Mouse (Mus musculus) MEL (cell line): ENCODE results near the gene Rnf220. TPM values are rescaled to one million over a fixed set of nuclear protein-coding genes. Genes with fewer than 3 reads are reported as not detected.

Experiments
- DNase-seq: peaks from one replicate; pipeline ENCODE4 v3.0.0; 2011; ENCODE audit warnings: low read depth, low spot score
- H3K27ac ChIP-seq: 2 replicates; pipeline ENCODE4 v1.5.1; 2012; ENCODE audit warnings: low read depth, mild to moderate bottlenecking, control low read depth, low read length, moderate library complexity; ENCODE audit not compliant: control insufficient read depth
- H3K27me3 ChIP-seq, 2 experiments: fragments of 150-350 bp in 1 of 2; sonication (generic) in 1 of 2; 2 replicates each; pipeline ENCODE4 v1.6.1; 2012; ENCODE audit warnings: low read length in 2 of 2, mild to moderate bottlenecking in 2 of 2, improper control_type of control experiment in 1 of 2, moderate library complexity in 1 of 2; ENCODE audit not compliant: insufficient read depth in 2 of 2, control insufficient read depth in 1 of 2
- H3K36me3 ChIP-seq, 2 experiments: 2 replicates each; pipeline ENCODE4 v1.6.1; 2012 to 2014; ENCODE audit warnings: low read length in 2 of 2, improper control_type of control experiment in 1 of 2, inconsistent platforms in 1 of 2, mild to moderate bottlenecking in 1 of 2; ENCODE audit not compliant: insufficient read depth in 2 of 2, control insufficient read depth in 1 of 2
- H3K4me1 ChIP-seq, 2 experiments: fragments of 150-350 bp in 1 of 2; sonication (generic) in 1 of 2; 2 replicates each; pipeline ENCODE4 v1.6.1; 2012; ENCODE audit warnings: low read length in 2 of 2, improper control_type of control experiment in 1 of 2, mild to moderate bottlenecking in 1 of 2; ENCODE audit not compliant: insufficient read depth in 2 of 2, control insufficient read depth in 1 of 2
- H3K4me3 ChIP-seq, 2 experiments: fragments of 150-350 bp in 1 of 2; sonication (generic) in 1 of 2; 2 replicates each; pipeline ENCODE4 v1.5.1; 2012; ENCODE audit warnings: low read depth in 2 of 2, low read length in 2 of 2, mild to moderate bottlenecking in 2 of 2, moderate library complexity in 2 of 2, control low read depth in 1 of 2, improper control_type of control experiment in 1 of 2; ENCODE audit not compliant: control insufficient read depth in 1 of 2, insufficient read depth in 1 of 2
- H3K79me2 ChIP-seq: 2 replicates; pipeline ENCODE4 v1.6.1; 2012; ENCODE audit warnings: mild to moderate bottlenecking, low read length, moderate library complexity; ENCODE audit not compliant: control insufficient read depth, poor library complexity, insufficient read depth
- H3K9ac ChIP-seq: 2 replicates; pipeline ENCODE4 v1.6.1; 2012; ENCODE audit warnings: low read depth, mild to moderate bottlenecking, control low read depth, low read length, moderate library complexity; ENCODE audit not compliant: control insufficient read depth, poor library complexity, severe bottlenecking
- H3K9me3 ChIP-seq: fragments of 150-350 bp; sonication (generic); replicated peaks from 2 replicates; pipeline ENCODE4 v1.6.1; 2012; ENCODE audit warnings: mild to moderate bottlenecking, low read length, improper control_type of control experiment, moderate library complexity; ENCODE audit not compliant: insufficient read depth
- CTCF ChIP-seq, 3 experiments: IDR thresholded peaks in 2 of 3; conservative IDR thresholded peaks in 1 of 3; 2 replicates each; pipeline ENCODE4 v1.5.1; 2011 to 2012; ENCODE audit warnings: low read length in 3 of 3, low read depth in 2 of 3, mild to moderate bottlenecking in 2 of 3, improper control_type of control experiment in 1 of 3, inconsistent platforms in 1 of 3, mixed read lengths in 1 of 3, moderate library complexity in 1 of 3; ENCODE audit not compliant: control insufficient read depth in 1 of 3, insufficient read depth in 1 of 3, poor library complexity in 1 of 3, severe bottlenecking in 1 of 3
- E2F4 ChIP-seq: IDR thresholded peaks from 2 replicates; pipeline ENCODE4 v1.6.1; 2011; ENCODE audit warnings: low read depth, low read length, improper control_type of control experiment, borderline replicate concordance
- EP300 ChIP-seq, 2 experiments: IDR thresholded peaks; 2 replicates each; pipeline ENCODE4 v1.6.1; 2011; ENCODE audit warnings: improper control_type of control experiment in 2 of 2, low read length in 2 of 2, low read depth in 1 of 2, mild to moderate bottlenecking in 1 of 2
- ETS1 ChIP-seq: IDR thresholded peaks from 2 replicates; pipeline ENCODE4 v1.6.1; 2012; ENCODE audit warnings: low read depth, mild to moderate bottlenecking, inconsistent platforms, low read length, improper control_type of control experiment, moderate library complexity
- GABPA ChIP-seq: IDR thresholded peaks from 2 replicates; pipeline ENCODE4 v1.6.1; 2012; ENCODE audit warnings: low read depth, mild to moderate bottlenecking, inconsistent platforms, low read length, improper control_type of control experiment, moderate library complexity
- HCFC1 ChIP-seq: IDR thresholded peaks from 2 replicates; pipeline ENCODE4 v1.6.1; 2012; ENCODE audit warnings: low read depth, mild to moderate bottlenecking, inconsistent platforms, low read length, improper control_type of control experiment, moderate library complexity
- JUND ChIP-seq: IDR thresholded peaks from 2 replicates; pipeline ENCODE4 v1.6.1; 2011; ENCODE audit warnings: low read depth, mild to moderate bottlenecking, improper control_type of control experiment, low read length
- KAT2A ChIP-seq: conservative IDR thresholded peaks from 2 replicates; pipeline ENCODE4 v1.6.1; 2012; ENCODE audit warnings: low read depth, low read length, improper control_type of control experiment, inconsistent platforms
- MAX ChIP-seq: IDR thresholded peaks from 2 replicates; pipeline ENCODE4 v1.6.1; 2011; ENCODE audit warnings: low read length, improper control_type of control experiment
- MEF2A ChIP-seq: IDR thresholded peaks from 2 replicates; pipeline ENCODE4 v1.6.1; 2014; ENCODE audit warnings: low read depth, mild to moderate bottlenecking, inconsistent platforms, low read length, improper control_type of control experiment; ENCODE audit not compliant: poor library complexity, insufficient replicate concordance, severe bottlenecking; ENCODE audit errors: extremely low read depth
- MXI1 ChIP-seq: IDR thresholded peaks from 2 replicates; pipeline ENCODE4 v1.6.1; 2011; ENCODE audit warnings: mild to moderate bottlenecking, low read depth, low read length, improper control_type of control experiment
- MYB ChIP-seq: IDR thresholded peaks from 2 replicates; pipeline ENCODE4 v1.6.1; 2011; ENCODE audit warnings: mild to moderate bottlenecking, low read depth, low read length, improper control_type of control experiment
- NELFE ChIP-seq: IDR thresholded peaks from 2 replicates; pipeline ENCODE4 v1.6.1; 2011; ENCODE audit warnings: low read depth, low read length, improper control_type of control experiment
- NRF1 ChIP-seq: IDR thresholded peaks from 2 replicates; pipeline ENCODE4 v1.6.1; 2014; ENCODE audit warnings: low read depth, mild to moderate bottlenecking, inconsistent platforms, low read length, improper control_type of control experiment, moderate library complexity; ENCODE audit not compliant: poor library complexity, insufficient read depth, severe bottlenecking
- RAD21 ChIP-seq: IDR thresholded peaks from 2 replicates; pipeline ENCODE4 v1.6.1; 2011; ENCODE audit warnings: mild to moderate bottlenecking, low read depth, low read length, improper control_type of control experiment
- RCOR1 ChIP-seq: IDR thresholded peaks from 2 replicates; pipeline ENCODE4 v1.6.1; 2012; ENCODE audit warnings: low read depth, mild to moderate bottlenecking, inconsistent platforms, low read length, improper control_type of control experiment
- SMC3 ChIP-seq: IDR thresholded peaks from 2 replicates; pipeline ENCODE4 v1.6.1; 2011; ENCODE audit warnings: low read depth, low read length, improper control_type of control experiment
- TAL1 ChIP-seq: IDR thresholded peaks from 2 replicates; pipeline ENCODE4 v1.6.1; 2012; ENCODE audit warnings: mild to moderate bottlenecking, inconsistent platforms, low read length, moderate library complexity, mixed read lengths
- TCF12 ChIP-seq: IDR thresholded peaks from 2 replicates; pipeline ENCODE4 v1.6.1; 2014; ENCODE audit warnings: low read depth, mild to moderate bottlenecking, inconsistent platforms, low read length, improper control_type of control experiment, moderate library complexity
- ZMIZ1 ChIP-seq: IDR thresholded peaks from 2 replicates; pipeline ENCODE4 v1.6.1; 2012; ENCODE audit warnings: low read depth, mild to moderate bottlenecking, inconsistent platforms, low read length, improper control_type of control experiment, moderate library complexity
- polyA plus RNA-seq, 2 experiments: library from polyadenylated mRNA; stranded (reverse) in 1 of 2; unstranded in 1 of 2; fragments of >175 nt in 1 of 2; fragments of >200 nt in 1 of 2; gene quantifications; 2 replicates each; pipeline versions ENCODE4 v1.2.1 to v1.2.4; 2012; ENCODE audit warnings: low replicate concordance in 2 of 2, low read depth in 1 of 2; ENCODE audit not compliant: insufficient read length in 2 of 2, insufficient read depth in 1 of 2, missing spikeins in 1 of 2
- total RNA-seq: library from RNA; depleted of rRNA; stranded (reverse); fragments of 300-350 nt; gene quantifications from 2 replicates; pipeline ENCODE4 v1.2.3, GENCODE M21; 2012

Rnf220 gene
- total and polyA plus RNA-seq, 3 experiments, result 121 to 201 TPM; not detected in 1

DNA sequence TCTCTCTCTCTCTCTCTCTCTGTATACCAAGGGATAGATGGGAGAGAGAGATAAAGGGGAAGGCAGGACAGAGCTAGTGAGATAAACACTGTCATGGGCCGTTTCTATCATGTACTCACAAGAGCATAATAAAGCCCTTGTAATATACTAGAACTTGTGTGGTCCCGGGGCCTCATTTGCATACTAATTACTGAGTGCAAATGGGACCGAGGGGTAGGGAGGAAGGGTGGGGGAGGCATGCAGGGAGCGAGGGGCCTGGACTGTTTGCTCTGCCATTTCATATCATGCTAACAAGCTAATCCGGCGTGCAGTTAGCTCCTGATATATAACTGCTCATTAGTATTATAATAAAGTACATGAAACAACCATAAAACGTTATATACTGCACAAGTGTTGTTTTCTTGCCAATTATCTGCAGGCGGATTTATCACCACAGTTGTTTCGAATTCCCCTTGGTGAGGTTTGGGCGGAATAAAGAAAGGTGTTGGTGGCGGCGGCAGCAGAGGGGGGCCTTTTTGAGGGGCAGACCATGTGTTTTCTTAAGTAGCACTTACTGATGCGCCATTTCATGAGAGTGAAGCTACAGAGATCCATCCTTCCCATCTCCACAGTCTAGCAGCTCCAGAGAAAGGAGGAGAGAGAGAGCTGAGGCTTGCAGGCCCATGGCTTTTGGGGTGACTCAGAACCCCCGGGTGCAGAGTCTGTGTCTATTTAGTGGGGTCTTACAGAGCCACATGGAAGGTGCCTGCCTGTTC is 116.9 kb downstream of the Rnf220 start:
- peaks cover 0 to 1% of the 10 kb centered on the region in 2 experiments; a peak in 1 of 4 replicates for H3K36me3 ChIP-seq
- no peak overlapping the region for H3K4me3 ChIP-seq
- H3K27me3 ChIP-seq, result no peaks in the 10 kb centered on the region; a peak in 1 of 4 replicates
- no peak for DNase-seq
- H3K9ac ChIP-seq, result no peak overlapping the region
- H3K9me3 ChIP-seq, result no peaks in the 10 kb centered on the region
- H3K27ac ChIP-seq, result no peak overlapping the region
- H3K4me1 ChIP-seq, result peaks cover 0 to 2% of the 10 kb centered on the region in 2 experiments; a peak in 2 of 4 replicates
- TF ChIP-seq MXI1 (no peak), KAT2A (no peak), SMC3 (no peak), MEF2A (no peak), GABPA (no peak), TCF12 (no peak), NRF1 (no peak), RAD21 (no peak), CTCF (IDR thresholded peaks at IDR 0.05 in 2 of 3, conservative IDR thresholded peaks at IDR 0.05 in 1 of 3; ENCODE audit: control insufficient read depth in 1 of 3, insufficient read depth in 1 of 3, low read depth in 2 of 3, low read length in 3 of 3, poor library complexity in 1 of 3, severe bottlenecking in 1 of 3) (no peak), ZMIZ1 (no peak), ETS1 (no peak), MYB (no peak), MAX (no peak), HCFC1 (no peak), JUND (no peak), RCOR1 (no peak), NELFE (no peak), EP300 (IDR thresholded peaks at IDR 0.05; ENCODE audit: low read depth in 1 of 2, low read length in 2 of 2) (no peak), TAL1 (no peak), E2F4 (no peak)
- H3K79me2 ChIP-seq, result no peaks in the 10 kb centered on the region
